Mouse (Mus musculus) ovary, adult 18-20 months (tissue): ENCODE results near the gene BC035947.
"Not testable (repeated sequence)": the region's sequence is repeated elsewhere in the genome, so short reads cannot be mapped to it uniquely, and the experiment has no call there.

Experiments used
- DNase-seq: peaks from one replicate; pipeline ENCODE4 v3.0.0; 2022; ENCODE audit warnings: low spot score, mixed read lengths

BC035947 gene

GRCm38 (mm10) chr1:78501856-78502255, 10.1 kb downstream of the BC035947 start:
- not testable (repeated sequence) for DNase-seq

DNA sequence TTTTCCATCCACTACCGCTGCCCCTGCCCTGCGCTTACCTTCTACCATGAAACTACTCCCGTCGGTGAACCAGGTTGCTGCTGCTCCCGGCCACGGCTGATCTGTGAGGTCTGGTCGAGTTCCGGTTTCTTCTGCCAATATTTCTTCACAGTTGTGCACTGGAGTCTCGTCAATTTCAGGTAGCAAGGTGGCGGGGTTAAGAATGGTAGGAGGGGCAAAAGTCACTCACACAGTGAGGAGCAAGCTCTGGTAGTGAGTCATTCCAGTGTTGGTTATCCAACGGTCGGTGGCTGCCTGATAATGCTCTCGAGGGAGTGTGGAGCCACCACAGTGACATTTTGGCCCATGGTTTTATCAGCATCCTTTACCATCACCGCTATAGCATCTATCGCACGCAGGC, 10.9 kb downstream of the BC035947 start:
- DNase-seq: no peak

DNA sequence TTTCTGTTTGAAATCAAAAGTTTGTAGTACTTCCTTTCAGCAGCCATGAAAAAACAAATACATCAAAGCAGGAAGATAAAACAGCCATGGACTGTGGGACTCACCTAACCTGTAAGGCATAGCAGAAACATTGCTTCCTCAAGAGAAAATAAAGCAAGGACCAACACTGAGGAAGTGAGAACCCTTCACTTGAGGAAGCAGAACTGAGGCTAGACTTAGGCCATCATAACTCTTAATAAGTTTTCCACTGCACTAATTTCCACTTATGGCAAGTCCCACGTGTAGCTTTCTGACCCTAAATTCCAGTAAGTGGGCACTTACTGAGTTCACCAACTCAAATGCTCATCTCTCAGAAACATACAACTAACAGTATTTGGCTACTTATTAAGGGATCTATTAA, 21.8 kb downstream of the BC035947 start:
- DNase-seq: no peak

GRCm38 (mm10) chr1:78488752-78489492, 23.0 kb downstream of the BC035947 start, which contains the start of gene Farsb:
Farsb (minus strand) TSS chr1:78488897.
- peak; percentile 81 for DNase-seq

DNA sequence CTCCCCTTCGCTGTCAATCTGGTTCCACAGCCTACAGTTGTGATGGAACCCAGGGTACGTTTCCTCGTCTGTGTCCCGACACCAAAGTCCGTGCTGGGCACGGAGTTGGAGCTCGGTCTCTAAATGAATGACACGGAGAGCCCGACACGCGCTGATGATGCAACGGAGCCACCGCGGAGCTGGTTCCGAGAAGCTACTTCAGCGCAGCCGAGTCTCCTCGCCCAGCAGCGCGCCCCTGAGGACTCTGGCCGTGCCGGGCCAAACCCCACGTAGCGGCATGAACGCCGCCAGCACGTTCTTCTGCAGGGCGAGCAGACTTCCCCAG, 23.6 kb downstream of the BC035947 start:
- DNase-seq: no peak

GRCm38 (mm10) chr1:78484361-78484760, 27.6 kb downstream of the BC035947 start:
- no peak for DNase-seq

- no peak for DNase-seq
Measured at GRCm38 (mm10) chr1:78483430-78483829, 28.5 kb downstream of the BC035947 start.

DNA sequence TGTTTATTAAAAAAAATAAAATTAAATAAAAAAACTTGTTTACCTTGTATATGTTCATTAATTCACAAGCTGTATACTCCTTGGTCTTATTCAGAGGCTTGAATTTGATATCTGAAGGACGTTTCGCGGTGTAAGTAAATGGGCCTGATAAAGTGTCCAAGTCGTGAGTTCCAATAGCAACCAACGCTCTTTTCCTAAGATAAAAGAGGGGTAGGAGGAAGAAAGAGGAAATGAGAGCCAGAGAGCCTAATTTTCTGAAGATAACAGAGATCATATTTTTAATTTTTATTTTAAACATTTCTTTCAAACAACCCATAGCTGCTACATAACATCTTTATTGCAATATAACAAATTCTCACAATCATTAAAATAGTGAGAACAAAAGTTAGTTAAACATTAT, 39.5 kb downstream of the BC035947 start:
- DNase-seq: no peak

GRCm38 (mm10) chr1:78454659-78455058, 57.3 kb downstream of the BC035947 start:
- DNase-seq: no peak

DNA sequence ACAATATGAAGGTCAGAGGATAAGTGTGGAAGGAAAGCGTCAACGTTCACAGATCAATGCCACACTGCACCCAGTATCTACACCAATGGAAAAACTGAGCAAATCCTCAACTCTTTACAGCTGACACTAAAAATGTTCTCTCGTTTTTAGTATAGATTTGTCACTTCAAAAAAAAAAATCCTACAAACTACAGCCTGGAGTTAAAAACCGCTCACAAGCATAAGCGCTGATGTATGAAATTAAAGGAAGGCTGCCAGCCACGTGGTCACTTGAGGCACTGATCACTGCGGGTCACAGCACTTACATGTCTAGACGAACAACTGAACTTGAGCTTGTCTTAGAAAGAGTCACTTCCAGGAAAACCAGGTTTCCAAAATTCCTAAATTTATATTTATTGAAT, 58.1 kb downstream of the BC035947 start:
- DNase-seq: no peak

GRCm38 (mm10) chr1:78452544-78452943, 59.4 kb downstream of the BC035947 start:
- DNase-seq: no peak

- DNase-seq: no peak
Measured at GRCm38 (mm10) chr1:78451070-78451854, 60.7 kb downstream of the BC035947 start.

DNA sequence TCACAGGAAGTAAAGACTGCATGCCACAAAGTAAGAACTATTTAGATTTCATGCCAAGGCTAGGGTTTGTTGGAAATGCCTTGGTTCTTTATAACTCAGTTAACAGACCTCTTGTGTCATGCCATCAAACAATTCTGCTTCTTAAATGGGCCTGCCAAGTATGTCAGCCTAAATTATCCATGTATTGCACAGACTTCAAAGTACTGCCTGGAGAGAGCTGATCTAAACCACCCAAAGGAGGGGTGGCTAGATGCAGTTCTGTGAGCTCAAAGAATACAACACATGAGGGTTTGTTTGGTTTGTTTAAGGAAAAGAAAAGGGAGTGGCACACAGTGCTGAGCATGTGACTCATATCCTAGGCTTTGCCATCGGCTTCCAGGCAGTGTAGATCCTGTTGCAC, 63.9 kb downstream of the BC035947 start:
- DNase-seq: no peak
